Mouse (Mus musculus) CH12.LX (cell line): ENCODE measurements at regions not wholly inside any gene's neighbourhood (a gene's known extent, or its start where the extent isn't known, plus 50 kb on each side); places are given as distances from the start of the nearest gene placed in this dataset.

Experiments used
- CHD2 ChIP-seq: IDR thresholded peaks from 2 replicates; pipeline ENCODE4 v1.6.1; 2011; ENCODE audit warnings: low read length, improper control_type of control experiment
- CTCF ChIP-seq, 2 experiments: IDR thresholded peaks in 1 of 2; conservative IDR thresholded peaks in 1 of 2; 2 replicates each; pipeline ENCODE4 v1.5.1; 2011 to 2012; ENCODE audit warnings: low read depth in 2 of 2, low read length in 2 of 2, improper control_type of control experiment in 1 of 2, inconsistent platforms in 1 of 2, mild to moderate bottlenecking in 1 of 2, moderate library complexity in 1 of 2
- E2F4 ChIP-seq: IDR thresholded peaks from 2 replicates; pipeline ENCODE4 v1.6.1; 2011; ENCODE audit warnings: low read depth, low read length, improper control_type of control experiment; ENCODE audit not compliant: insufficient replicate concordance
- GABPA ChIP-seq: IDR thresholded peaks from 2 replicates; pipeline ENCODE4 v1.6.1; 2012; ENCODE audit warnings: low read depth, low read length, improper control_type of control experiment, inconsistent platforms; ENCODE audit not compliant: insufficient replicate concordance
- HCFC1 ChIP-seq: IDR thresholded peaks from 2 replicates; pipeline ENCODE4 v1.6.1; 2012; ENCODE audit warnings: low read depth, mild to moderate bottlenecking, inconsistent platforms, low read length, improper control_type of control experiment
- MAX ChIP-seq: IDR thresholded peaks from 2 replicates; pipeline ENCODE4 v1.6.1; 2011; ENCODE audit warnings: low read length, improper control_type of control experiment
- POLR2A ChIP-seq: IDR thresholded peaks from 2 replicates; pipeline ENCODE4 v1.6.1; 2011; ENCODE audit warnings: low read depth, mild to moderate bottlenecking, improper control_type of control experiment, low read length
- POLR2AphosphoS2 ChIP-seq: IDR thresholded peaks from 2 replicates; pipeline ENCODE4 v1.6.1; 2011; ENCODE audit warnings: low read depth, low read length, improper control_type of control experiment
- UBTF ChIP-seq: IDR thresholded peaks from 2 replicates; pipeline ENCODE4 v1.6.1; 2012; ENCODE audit warnings: low read depth, mild to moderate bottlenecking, inconsistent platforms, low read length, improper control_type of control experiment, moderate library complexity
- ZC3H11A ChIP-seq: IDR thresholded peaks from 2 replicates; pipeline ENCODE4 v1.6.1; 2012; ENCODE audit warnings: low read depth, mild to moderate bottlenecking, inconsistent platforms, low read length, improper control_type of control experiment
- ZMIZ1 ChIP-seq: IDR thresholded peaks from 2 replicates; pipeline ENCODE4 v1.6.1; 2012; ENCODE audit warnings: low read depth, mild to moderate bottlenecking, inconsistent platforms, low read length, improper control_type of control experiment

DNA sequence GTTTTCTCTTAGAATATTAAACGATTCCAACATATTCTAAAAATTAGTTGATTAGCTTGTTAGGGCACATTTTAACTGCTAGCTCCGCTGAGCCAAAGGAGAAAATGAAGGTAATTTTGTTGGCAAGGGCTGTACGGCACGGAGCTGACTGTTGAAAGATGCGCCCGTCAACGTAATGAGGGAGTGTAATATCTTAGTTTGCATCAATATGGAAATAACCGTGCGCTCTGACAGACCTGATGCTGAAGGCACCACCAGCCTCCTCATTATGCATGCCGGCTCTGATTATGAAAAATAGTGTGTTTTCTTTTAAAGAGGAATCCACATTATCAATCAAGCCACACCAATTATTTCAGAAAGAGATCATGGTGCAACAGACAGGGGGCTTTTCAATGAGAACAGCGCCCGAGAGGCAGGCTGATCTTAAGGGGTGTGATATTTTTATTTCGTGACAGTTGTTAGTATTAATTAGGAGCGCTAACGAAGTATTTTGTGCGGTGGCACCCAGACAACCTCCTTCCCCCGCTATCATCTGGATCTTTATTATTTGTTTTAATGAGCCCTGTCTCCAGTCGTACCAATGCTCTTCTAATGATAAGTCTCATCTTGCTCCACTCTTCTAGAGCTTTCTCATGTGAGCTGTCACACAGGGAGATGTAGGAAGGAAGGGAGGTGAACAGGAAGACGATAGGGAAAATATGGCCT lies 99.9 kb upstream of the Ctbp2 start:
- no peak for TF ChIP-seq E2F4
- no peak for TF ChIP-seq CHD2
- TF ChIP-seq CTCF (conservative IDR thresholded peaks at IDR 0.05 in 1 of 2, IDR thresholded peaks at IDR 0.05 in 1 of 2; ENCODE audit: low read depth in 2 of 2, low read length in 2 of 2) = no peak
- no peak for TF ChIP-seq POLR2A
- TF ChIP-seq POLR2AphosphoS2 = no peak
- no peak for TF ChIP-seq MAX
- no peak for TF ChIP-seq ZC3H11A
- TF ChIP-seq GABPA = no peak
- TF ChIP-seq UBTF = no peak
- TF ChIP-seq HCFC1 = no peak
- no peak for TF ChIP-seq ZMIZ1
